Mouse (Mus musculus): Measurements from ENCODE around the gene Olfr1145.

The Olfr1145 gene

DNA sequence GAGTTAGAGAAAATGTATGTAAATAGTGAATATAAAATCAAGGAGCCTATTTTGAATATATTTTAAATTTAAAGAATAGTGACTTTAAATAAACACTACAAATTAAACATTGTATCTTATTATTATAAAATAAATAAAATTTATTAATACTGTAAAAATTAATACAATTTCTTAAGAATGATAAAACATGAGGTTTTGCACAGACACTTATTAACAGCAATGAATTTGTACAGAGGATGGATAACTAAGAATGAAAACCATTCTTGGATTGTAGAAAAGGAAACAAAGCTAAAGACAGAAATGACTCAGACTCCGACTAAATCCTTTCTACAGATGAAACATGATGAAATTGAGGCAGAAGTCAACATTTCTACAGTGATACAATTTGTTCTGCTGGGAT is at the start of gene Olfr1145:
Olfr1145 (plus strand) TSS at position 301 of the 400 bp plus-strand sequence.
- DNase-seq (ENCODE audit: low spot score): no peak

DNA sequence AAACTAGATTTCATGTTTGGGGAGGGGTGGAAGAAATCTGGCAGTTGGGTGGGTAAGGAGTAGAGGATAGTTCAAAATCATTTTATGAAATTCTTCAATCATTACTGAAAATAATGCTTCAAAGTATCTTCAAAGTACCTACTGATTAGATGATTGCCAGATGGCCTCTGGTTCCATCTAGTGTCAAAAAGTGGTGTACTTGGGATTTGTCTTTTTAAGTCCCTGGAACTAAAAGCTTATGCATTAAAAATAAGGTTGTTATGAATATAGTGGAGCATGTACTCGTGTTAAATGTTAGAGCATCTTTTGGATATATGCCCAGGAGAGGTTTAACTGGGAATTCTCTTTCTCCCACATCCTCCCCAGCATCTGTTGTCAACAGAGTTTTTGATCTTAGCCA is 33.5 kb upstream of the Olfr1145 start:
- DNase-seq (ENCODE audit: low spot score): no peak

DNA sequence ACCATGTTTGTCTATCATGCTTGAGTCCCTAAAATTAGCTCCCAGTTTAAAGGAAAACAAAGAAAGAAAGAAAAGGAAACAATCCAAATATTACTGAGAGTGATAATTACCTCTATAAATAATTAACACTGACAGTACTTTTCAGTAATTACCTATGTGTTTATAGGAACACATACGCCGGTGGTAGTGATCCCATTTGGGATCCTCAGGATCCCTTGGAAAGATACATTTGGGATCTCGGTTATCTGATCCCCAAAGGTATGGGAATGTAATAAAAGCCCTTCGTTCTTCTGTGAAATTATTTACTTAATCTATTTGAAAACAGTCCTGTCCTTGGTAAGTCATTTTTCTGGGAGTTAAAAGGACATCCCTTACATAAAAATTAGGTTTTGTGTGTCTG is 30.4 kb upstream of the Olfr1145 start, which contains the start of gene Olfr152:
Olfr152 (plus strand) TSS at position 301 of the 400 bp plus-strand sequence.
- no peak for DNase-seq (ENCODE audit: low spot score)

DNA sequence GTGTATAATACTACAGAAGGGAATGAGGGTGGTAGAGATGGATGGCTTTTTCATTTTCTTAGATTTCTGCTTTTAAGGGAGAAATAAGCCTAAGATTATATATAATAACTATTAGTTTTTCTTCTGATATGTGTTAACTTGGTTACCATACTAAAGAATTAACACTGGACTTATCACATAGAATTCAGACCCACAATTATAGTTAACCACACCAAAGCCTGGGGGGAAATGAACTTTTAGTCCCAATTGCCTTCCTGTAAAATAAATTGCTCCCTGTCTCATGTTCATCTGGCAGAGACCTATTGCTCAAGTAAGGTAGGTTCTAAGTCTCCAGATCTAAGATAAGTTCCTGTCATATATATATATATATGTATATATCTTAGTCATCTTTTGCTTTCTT is 9.3 kb upstream of the Olfr1145 start, which contains the start of gene Olfr1143:
Olfr1143 (plus strand) TSS at position 301 of the 400 bp plus-strand sequence.
- no peak for DNase-seq (ENCODE audit: low spot score)

DNA sequence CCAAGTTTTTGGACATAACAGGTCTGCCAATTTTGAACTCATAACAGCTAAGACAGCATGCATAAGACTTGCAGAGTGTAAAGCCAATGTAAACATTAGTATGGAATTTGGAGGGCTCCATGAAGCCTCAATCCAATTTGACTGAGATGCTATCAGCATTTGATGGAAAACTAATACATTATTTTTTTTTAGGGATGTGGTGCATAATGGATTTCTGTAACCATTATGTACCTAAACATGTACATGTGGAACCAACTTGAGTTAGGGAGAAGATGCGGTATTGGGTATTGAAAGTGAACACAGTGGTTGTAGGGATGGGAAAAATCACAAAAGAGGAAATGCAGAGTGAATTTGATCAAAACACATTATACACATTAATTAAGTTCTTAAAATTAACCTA is 20.6 kb downstream of the Olfr1145 start, which contains the start of gene Olfr1148:
Olfr1148 (plus strand) TSS at position 301 of the 400 bp plus-strand sequence.
- DNase-seq (ENCODE audit: low spot score): no peak

DNA sequence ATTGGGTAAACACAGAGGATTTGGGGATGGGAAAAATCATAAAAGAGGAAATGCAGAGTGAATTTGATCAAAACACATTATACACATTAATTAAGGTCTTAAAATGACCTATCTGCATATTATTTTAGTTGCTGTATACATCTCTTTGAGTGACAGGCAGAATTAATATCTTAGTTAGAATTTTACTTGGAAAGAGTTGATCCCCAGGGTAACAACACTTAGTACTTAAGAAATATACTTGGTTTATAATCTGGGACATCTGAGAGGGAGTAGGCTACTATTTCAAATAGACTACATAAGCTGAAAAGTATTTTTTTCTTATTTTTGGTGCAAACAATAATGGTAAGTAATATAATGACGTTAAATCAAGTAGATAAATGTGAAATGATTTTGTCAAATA is 34.1 kb downstream of the Olfr1145 start, which contains the start of gene Olfr1150-ps1:
Olfr1150-ps1 (plus strand) TSS at position 301 of the 400 bp plus-strand sequence.
- DNase-seq (ENCODE audit: low spot score): no peak

DNA sequence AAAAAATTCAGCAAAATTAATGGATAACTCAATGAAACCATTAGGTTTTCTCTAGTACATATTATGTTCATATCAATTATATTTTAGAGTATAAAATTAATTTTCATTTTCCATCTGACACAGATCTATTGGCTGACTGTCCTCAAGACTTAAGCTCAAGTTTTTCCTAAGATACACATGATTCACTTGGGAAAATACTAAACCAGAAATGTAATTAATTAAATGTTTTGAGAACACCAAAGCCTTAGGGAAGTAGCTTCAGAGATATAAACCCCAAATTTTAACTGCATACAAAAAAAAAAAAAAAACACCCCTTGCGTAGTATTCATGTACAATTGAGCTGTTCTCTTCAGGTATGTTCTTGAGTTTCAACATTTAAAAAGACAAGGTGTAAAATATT is 45.9 kb downstream of the Olfr1145 start, which contains the start of gene Olfr1151:
Olfr1151 (plus strand) TSS at position 301 of the 400 bp plus-strand sequence.
- no peak for DNase-seq (ENCODE audit: low spot score)

Measured in embryo, embryonic 10.5 days (tissue).